Mouse (Mus musculus) liver, embryonic 13.5 days (tissue): ENCODE results near the gene Lekr1. TPM values are rescaled to one million over a fixed set of nuclear protein-coding genes. Genes with fewer than 3 reads are reported as not detected.
"Not testable (repeated sequence)": the region's sequence is repeated elsewhere in the genome, so short reads cannot be mapped to it uniquely, and the experiment has no call there.

ENCODE experiments used
- ATAC-seq: fragments of 200-750 bp; cut with Nextera tagmentation; 2 replicates; pipeline ENCODE4 v1.8.0; 2017; ENCODE audit warnings: low read depth, mild to moderate bottlenecking, moderate number of reproducible peaks, moderate library complexity
- DNase-seq: peaks from one replicate; pipeline ENCODE4 v3.0.0; 2022
- H3K27ac ChIP-seq: fragments of 300-500 bp; sonication (generic); 2 replicates; pipeline ENCODE4 v1.5.1; 2015; ENCODE audit warnings: moderate library complexity, mild to moderate bottlenecking, inconsistent platforms
- H3K27me3 ChIP-seq: fragments of 300-500 bp; sonication (generic); 2 replicates; pipeline ENCODE4 v1.6.1; 2015; ENCODE audit warnings: mild to moderate bottlenecking, inconsistent platforms
- H3K36me3 ChIP-seq: fragments of 300-500 bp; sonication (generic); 2 replicates; pipeline ENCODE4 v1.6.1; 2015; ENCODE audit warnings: mild to moderate bottlenecking, inconsistent platforms
- H3K4me1 ChIP-seq: fragments of 300-500 bp; sonication (generic); replicated peaks from 2 replicates; pipeline ENCODE4 v1.6.1; 2015; ENCODE audit warnings: inconsistent platforms
- H3K4me2 ChIP-seq: fragments of 300-500 bp; sonication (generic); 2 replicates; pipeline ENCODE4 v1.6.1; 2015; ENCODE audit warnings: inconsistent platforms, mild to moderate bottlenecking, moderate library complexity
- H3K4me3 ChIP-seq: fragments of 300-500 bp; sonication (generic); replicated peaks from 2 replicates; pipeline ENCODE4 v1.5.1; 2015; ENCODE audit warnings: mild to moderate bottlenecking, inconsistent platforms
- H3K9ac ChIP-seq: fragments of 300-500 bp; sonication (generic); 2 replicates; pipeline ENCODE4 v1.6.1; 2015; ENCODE audit warnings: mild to moderate bottlenecking, inconsistent platforms
- H3K9me3 ChIP-seq: fragments of 300-500 bp; sonication (generic); replicated peaks from 2 replicates; pipeline ENCODE4 v1.6.1; 2016; ENCODE audit warnings: inconsistent platforms
- WGBS: fragments of 180-500 bp; shearing (Covaris S2); methylation state at CpG from one replicate; pipeline ENCODE4 v1.1.7; 2015; ENCODE audit not compliant: insufficient replicate concordance; 5-methylcytosine and 5-hydroxymethylcytosine counted together
- polyA plus RNA-seq: library from polyadenylated mRNA; unstranded; fragments of >200 nt; fragmentation: Nextera tagmentation; extraction: Ambion mirVana; gene quantifications from 2 replicates; pipeline ENCODE4 v1.2.1, GENCODE M21; 2015

Lekr1 gene
- polyA plus RNA-seq, 1 experiment from 2014 or later, result 1.3 TPM

DNA sequence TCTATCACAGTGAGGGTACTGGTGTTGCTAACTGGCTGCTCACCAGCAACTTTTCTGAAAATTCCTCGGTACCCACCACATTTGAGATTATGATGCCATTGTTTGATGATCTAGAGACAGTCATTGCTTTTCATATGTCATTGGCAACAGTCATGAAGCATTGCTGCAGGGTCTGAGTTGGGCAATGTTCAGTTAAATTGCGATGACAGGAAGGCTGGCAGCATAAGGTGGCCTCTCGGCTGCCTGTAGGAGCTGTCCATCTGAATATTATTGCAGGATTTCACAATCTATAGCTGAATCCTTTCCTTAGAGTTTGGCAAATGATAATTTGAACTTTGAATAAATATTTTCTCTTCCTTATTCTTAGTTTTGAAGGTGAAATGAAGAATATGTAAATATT lies 48.3 kb downstream of the Lekr1 start:
- Histone ChIP-seq H3K9ac (no peak overlapping the region), H3K4me3 (no peak overlapping the region), H3K27ac (no peak overlapping the region), H3K4me1 (no peaks in the 10 kb centered on the region), H3K36me3 (no peaks in the 10 kb centered on the region), H3K27me3 (no peaks in the 10 kb centered on the region), H3K9me3 (no peaks in the 10 kb centered on the region), H3K4me2 (no peak overlapping the region)
- ATAC-seq (no peak), DNase-seq (no peak)
- 70% methylated on average over 3 of the region's 3 CpGs for WGBS

DNA sequence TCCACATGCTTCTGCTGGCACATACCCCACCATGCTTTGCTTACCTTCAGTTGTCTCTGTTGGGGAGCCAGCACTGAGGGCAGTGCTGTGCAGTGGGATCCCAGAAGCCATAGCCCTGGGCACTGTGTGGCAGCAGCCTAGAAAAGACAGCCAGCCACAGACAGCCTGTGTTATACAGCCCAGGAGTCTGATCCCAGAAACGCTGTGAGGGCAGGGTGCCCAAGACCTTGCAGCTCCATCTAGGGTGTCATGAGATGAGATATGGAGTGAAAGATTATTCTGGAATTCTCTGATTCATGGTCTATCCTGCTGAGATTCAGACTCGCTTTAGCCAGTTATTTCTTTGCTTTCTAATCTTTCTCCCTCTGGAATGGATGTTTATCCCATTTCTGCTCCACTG lies 51.4 kb downstream of the Lekr1 start:
- Histone ChIP-seq H3K4me2 (no peak overlapping the region), H3K9me3 (no peaks in the 10 kb centered on the region), H3K4me3 (no peak overlapping the region), H3K27me3 (no peaks in the 10 kb centered on the region), H3K27ac (no peak overlapping the region), H3K4me1 (no peaks in the 10 kb centered on the region), H3K36me3 (no peaks in the 10 kb centered on the region), H3K9ac (no peak overlapping the region)
- no peak for DNase-seq
- ATAC-seq, result no peak
- 38% methylated on average over 2 of the region's 2 CpGs for WGBS

DNA sequence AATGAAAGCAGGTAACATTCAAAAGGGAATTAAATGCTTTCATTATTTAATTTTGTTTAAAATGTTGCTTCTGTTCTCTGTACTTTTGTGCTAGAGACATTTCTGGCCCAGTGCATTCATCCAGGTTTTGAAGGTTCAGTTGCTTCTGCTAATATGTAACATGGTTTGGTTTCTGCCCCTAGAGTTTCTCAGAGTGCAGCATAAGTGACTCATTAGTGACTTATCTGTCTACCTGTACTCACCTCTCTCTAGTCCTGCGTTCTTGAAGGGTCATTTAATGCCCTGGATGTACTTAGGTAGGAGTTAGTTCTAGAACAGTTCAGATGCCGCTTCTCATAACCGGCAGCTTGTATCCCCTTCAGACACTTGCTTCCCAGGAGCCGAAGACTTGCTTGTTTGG lies 56.9 kb downstream of the Lekr1 start:
- 67% methylated on average over 4 of the region's 4 CpGs for WGBS
- Histone ChIP-seq H3K9me3 (no peaks in the 10 kb centered on the region), H3K27ac (no peak overlapping the region)

DNA sequence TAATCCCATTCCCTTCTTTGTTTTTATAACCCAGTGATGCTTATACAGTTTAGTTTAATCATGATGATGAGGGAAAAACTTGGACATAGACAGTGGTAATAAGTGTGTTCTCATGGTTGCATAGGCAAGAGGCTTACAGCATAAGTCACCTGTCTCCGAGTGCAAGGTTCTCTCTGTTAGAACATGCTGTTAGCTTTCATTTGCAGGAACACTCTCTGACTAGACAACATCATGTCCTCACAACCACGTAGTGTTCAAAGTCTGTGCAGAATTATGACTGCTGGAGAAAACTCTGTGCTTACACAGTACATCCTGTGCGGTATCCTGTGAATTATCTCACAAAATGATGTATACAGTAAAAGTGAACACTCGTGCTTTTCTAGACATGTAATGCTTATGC lies 57.6 kb downstream of the Lekr1 start:
- Histone ChIP-seq H3K27me3 (no peaks in the 10 kb centered on the region), H3K4me1 (no peaks in the 10 kb centered on the region), H3K4me3 (no peak overlapping the region), H3K9me3 (no peaks in the 10 kb centered on the region), H3K4me2 (no peak overlapping the region), H3K27ac (no peak overlapping the region), H3K9ac (no peak overlapping the region), H3K36me3 (no peaks in the 10 kb centered on the region)
- DNase-seq, result no peak
- 58% methylated on average over 4 of the region's 4 CpGs for WGBS
- no peak for ATAC-seq

More for the DNA sequence above, 56.9 kb downstream of the Lekr1 start:
- Histone ChIP-seq H3K4me1 (no peaks in the 10 kb centered on the region), H3K4me3 (no peak overlapping the region), H3K36me3 (no peaks in the 10 kb centered on the region), H3K4me2 (no peak overlapping the region), H3K9ac (no peak overlapping the region), H3K27me3 (no peaks in the 10 kb centered on the region)
- no peak for ATAC-seq
- DNase-seq, result no peak

DNA sequence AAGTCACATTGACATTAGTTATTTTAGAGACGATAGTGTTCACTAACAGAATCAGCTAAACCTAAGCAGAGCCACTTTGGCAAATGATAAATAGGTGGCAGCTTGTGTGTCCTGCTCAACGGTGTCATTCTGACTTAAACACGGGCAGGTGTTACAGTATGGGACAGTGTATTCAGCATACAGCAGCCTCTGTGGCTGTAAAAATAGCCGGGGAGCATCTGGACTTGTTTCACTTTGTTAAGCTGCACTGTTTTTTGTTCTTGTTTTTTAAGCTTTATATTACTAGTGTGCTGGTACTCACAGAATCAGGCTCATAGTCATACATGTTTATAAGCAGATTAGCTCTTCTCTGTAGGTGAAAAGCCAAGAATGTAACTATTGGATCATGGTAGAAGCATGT lies 71.8 kb downstream of the Lekr1 start:
- H3K4me1 ChIP-seq, result no peaks in the 10 kb centered on the region
- H3K9ac ChIP-seq, result no peak overlapping the region
- no peaks in the 10 kb centered on the region for H3K36me3 ChIP-seq
- H3K27ac ChIP-seq, result no peak overlapping the region
- no peaks in the 10 kb centered on the region for H3K27me3 ChIP-seq
- H3K4me3 ChIP-seq, result no peak overlapping the region
- H3K9me3 ChIP-seq, result no peaks in the 10 kb centered on the region
- ATAC-seq, result no peak
- H3K4me2 ChIP-seq, result no peak overlapping the region
- DNase-seq, result no peak
- WGBS, result 62% methylated on average over 4 of the region's 4 CpGs

DNA sequence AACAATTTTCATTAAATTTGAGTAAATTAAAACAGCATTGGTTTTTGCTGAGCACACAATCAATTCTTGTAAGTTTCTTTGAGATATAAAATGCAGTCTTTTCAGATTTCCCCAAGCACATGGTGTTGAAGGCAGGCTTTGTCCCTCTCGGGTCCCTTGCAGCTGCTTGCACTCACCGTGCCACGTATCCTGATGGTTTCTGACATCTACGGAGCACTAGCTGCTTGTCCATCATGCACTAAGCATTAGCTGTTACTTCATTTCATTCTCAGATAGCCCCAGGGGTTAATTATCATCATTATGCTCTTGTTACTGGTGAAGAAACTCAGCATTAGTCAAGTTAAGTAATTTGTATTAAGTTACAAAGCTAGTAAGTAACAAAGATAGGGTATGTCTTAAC lies 78.9 kb downstream of the Lekr1 start:
- no peak for DNase-seq
- Histone ChIP-seq H3K4me2 (no peak overlapping the region), H3K4me1 (no peaks in the 10 kb centered on the region), H3K27ac (no peak overlapping the region), H3K9me3 (no peaks in the 10 kb centered on the region), H3K27me3 (no peaks in the 10 kb centered on the region), H3K36me3 (no peaks in the 10 kb centered on the region), H3K4me3 (no peak overlapping the region), H3K9ac (no peak overlapping the region)
- ATAC-seq, result no peak
- WGBS, result 66% methylated on average over 4 of the region's 4 CpGs

DNA sequence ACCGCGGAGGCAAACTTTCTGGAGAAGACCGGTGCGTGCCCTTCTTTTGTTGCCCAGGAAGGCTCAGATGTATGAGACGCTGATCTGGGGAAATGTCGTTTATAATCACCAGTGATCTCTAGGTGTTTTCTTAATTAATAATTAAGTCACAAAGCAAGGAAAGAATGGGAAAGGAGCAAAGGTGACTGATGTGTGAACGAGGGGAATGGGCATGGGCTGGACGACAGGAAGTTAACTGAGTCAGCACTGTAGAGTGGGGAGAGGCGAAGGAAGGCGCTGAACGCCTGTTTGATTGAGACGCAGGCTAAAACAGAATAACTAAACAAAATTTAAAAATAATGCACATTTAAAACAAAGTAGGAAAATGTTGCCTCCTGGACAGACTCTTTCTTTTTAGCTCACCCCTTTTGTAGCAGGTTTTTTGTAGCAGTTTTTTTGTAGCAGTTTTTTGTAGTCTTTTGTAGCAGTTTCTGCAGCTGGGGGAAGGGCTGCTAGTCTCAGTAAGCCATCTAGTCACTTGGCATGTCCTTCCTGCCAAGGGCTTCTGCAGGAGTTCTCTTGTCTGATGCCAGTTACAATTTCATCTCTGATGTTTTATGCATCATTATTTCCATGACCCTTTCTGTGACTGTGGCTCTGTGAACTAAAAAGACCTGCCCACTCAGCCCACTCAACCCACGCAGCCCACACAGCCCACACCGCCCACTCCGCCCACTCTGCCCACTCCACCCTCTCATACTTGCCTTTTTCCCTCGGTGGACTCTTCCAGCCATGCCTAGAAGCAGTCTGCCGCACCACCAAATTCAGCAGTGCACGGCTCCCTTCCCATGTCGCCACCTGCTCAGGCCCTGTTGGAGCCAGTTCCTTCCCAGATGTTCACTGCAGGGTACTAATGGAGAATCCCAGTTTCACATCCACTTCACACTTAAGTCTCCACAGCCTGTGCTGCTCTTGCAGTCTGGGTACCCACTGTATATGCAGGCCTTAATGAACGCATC lies 98.8 kb downstream of the Lekr1 start:
- Histone ChIP-seq H3K36me3 (no peaks in the 10 kb centered on the region), H3K4me2 (no peak overlapping the region), H3K27ac (no peak overlapping the region), H3K9me3 (no peaks in the 10 kb centered on the region), H3K27me3 (no peaks in the 10 kb centered on the region), H3K4me3 (no peak overlapping the region), H3K4me1 (no peaks in the 10 kb centered on the region), H3K9ac (no peak overlapping the region)
- ATAC-seq, result no peak
- DNase-seq, result no peak
- 60% methylated on average over 20 of the region's 20 CpGs for WGBS

DNA sequence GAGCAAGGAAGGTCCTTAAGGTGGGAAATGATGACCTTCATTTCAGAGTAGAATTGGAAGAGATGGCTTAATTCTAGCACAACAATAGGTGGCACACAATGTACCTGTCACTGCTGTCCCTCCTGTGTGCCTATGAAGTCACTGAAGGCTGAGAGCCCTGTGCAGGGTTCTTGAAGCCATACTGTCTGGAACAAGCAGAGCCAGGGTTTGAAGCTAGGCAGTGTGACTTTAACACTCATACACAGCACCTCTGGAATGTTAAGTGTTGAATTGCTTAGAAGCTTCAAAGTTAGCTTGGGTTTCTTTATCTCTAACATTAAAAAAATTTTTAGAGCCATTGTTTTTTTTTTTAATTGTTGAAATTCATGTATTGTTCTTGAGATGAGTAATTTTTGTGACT lies 100.4 kb downstream of the Lekr1 start:
- Histone ChIP-seq H3K4me1 (no peaks in the 10 kb centered on the region), H3K27ac (no peak overlapping the region), H3K4me3 (no peak overlapping the region), H3K9ac (no peak overlapping the region), H3K27me3 (no peaks in the 10 kb centered on the region), H3K4me2 (no peak overlapping the region), H3K9me3 (no peaks in the 10 kb centered on the region), H3K36me3 (no peaks in the 10 kb centered on the region)
- DNase-seq, result no peak
- no peak for ATAC-seq

DNA sequence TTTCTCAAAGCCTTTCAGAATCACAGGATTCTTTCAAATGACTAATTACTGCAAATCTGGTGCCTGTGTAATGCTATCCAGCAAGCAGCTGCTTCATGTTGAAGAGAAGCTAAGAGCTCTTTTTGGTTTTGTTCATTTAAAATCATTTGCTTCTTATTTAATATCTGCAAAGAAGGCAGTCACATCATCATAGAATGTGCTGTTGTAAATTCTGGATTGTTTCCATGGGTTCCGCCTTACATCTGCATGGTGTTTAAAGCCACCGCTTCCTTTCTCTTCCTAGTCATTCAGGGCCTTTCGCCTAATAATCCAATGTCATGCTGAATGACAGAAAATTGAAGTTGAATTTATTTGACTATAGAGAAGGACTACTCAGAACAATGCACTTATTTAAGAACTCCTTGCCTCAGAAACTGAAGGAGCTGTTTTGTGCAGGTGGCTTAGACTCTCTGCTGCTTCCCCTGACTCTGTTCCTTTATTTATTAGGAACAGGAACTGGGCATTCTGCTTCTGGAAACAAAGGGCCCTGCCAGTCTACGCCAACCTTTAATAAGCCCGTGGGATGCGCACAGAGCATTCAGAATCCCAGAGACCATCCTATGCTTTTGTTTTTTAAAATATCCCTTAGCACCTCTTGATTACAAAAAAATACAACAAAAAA lies 101.3 kb downstream of the Lekr1 start:
- H3K27me3 ChIP-seq, result no peaks in the 10 kb centered on the region
- H3K4me3 ChIP-seq, result no peak overlapping the region
- H3K27ac ChIP-seq, result no peak overlapping the region
- no peaks in the 10 kb centered on the region for H3K9me3 ChIP-seq
- ATAC-seq (no peak), DNase-seq (no peak)
- 71% methylated on average over 6 of the region's 6 CpGs for WGBS
- no peak overlapping the region for H3K9ac ChIP-seq
- H3K4me1 ChIP-seq, result no peaks in the 10 kb centered on the region
- no peaks in the 10 kb centered on the region for H3K36me3 ChIP-seq
- no peak overlapping the region for H3K4me2 ChIP-seq

DNA sequence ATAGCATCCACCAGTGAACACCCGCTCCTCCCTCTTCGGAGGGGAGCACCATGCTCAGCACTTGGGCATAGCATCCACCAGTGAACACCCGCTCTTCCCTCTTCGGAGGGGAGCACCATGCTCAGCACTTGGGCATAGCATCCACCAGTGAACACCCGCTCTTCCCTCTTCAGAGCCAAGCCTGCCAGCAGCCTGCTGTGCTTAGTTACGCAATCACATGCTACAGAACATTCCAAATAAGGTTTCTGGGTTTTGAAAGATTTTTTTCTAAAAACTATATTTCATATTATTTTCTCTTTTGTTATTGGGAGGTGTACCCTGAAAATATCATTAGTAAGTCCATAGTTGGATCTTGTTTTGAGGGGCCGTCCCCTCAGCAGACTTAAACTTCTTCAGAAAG lies 103.6 kb downstream of the Lekr1 start:
- H3K4me1 ChIP-seq, H3K9ac ChIP-seq, DNase-seq, H3K36me3 ChIP-seq, ATAC-seq, H3K4me2 ChIP-seq, H3K9me3 ChIP-seq, H3K4me3 ChIP-seq, H3K27ac ChIP-seq, H3K27me3 ChIP-seq: not testable (repeated sequence)
- 79% methylated on average over 7 of the region's 7 CpGs for WGBS

DNA sequence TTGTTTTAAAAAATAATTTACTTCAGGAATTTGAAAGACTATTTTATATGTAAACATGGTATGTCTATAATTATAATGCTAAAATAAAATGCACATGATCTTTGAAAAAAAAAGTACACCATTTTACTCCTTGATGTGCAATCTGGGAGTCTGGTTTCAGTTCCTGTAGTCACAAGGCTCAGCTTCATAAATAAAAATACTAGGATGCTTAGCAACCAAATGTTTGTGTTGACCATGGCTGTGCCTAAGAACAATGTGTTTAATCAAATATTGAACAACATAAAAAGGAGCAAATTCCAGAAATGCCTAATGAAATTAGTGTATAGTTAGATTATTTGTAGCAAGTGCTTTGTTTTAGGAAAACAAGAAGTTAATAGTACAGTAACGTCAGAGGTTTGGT lies 107.9 kb downstream of the Lekr1 start:
- DNase-seq, result no peak
- no peak for ATAC-seq
- Histone ChIP-seq H3K9ac (no peak overlapping the region), H3K4me3 (no peak overlapping the region), H3K36me3 (no peaks in the 10 kb centered on the region), H3K9me3 (no peaks in the 10 kb centered on the region), H3K27ac (no peak overlapping the region), H3K4me1 (no peaks in the 10 kb centered on the region), H3K27me3 (no peaks in the 10 kb centered on the region), H3K4me2 (no peak overlapping the region)
- WGBS, result 83% methylated on average over 1 of the region's 1 CpGs

DNA sequence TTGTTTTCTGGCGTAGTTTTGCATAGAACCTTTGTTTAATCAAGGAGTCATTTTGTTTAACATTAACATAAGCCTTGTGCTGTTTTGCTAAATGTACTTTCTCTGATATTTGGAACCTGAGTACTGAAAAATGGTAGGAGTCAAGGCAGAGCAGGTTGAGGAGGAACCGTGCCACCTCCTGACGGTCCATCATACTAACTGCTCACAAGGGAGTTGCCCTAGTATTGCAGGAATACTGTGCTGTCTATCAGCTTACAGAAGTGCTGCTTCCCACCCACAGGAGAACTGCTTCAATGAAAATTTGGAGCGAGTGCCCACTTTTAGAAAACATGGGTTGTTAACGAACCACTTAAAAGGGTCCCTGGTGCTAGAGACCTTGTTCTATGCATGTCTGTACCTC lies 109.1 kb downstream of the Lekr1 start:
- 65% methylated on average over 5 of the region's 5 CpGs for WGBS
- Histone ChIP-seq H3K27me3 (no peaks in the 10 kb centered on the region), H3K9ac (no peak overlapping the region), H3K4me2 (no peak overlapping the region), H3K4me1 (no peaks in the 10 kb centered on the region), H3K36me3 (no peaks in the 10 kb centered on the region), H3K9me3 (no peaks in the 10 kb centered on the region), H3K4me3 (no peak overlapping the region), H3K27ac (no peak overlapping the region)
- no peak for ATAC-seq
- DNase-seq, result no peak
